Mouse (Mus musculus) thymus, postnatal 25 days (tissue): Measurements from ENCODE around the gene Bclaf1.

Experiments
- DNase-seq: peaks from one replicate; pipeline ENCODE4 v3.0.0; 2022

Gene Bclaf1

GRCm38 (mm10) chr10:20317466-20317865 is 5.2 kb downstream of the Bclaf1 start:
- DNase-seq, result no peak

- no peak for DNase-seq
These were observed 14.0 kb downstream of the Bclaf1 start for GRCm38 (mm10) chr10:20326226-20326625.

- DNase-seq, result no peak
These were observed 19.0 kb downstream of the Bclaf1 start for GRCm38 (mm10) chr10:20331262-20331661.

GRCm38 (mm10) chr10:20337872-20338271 is 25.6 kb downstream of the Bclaf1 start:
- DNase-seq, result no peak

GRCm38 (mm10) chr10:20345736-20346135 is 33.5 kb downstream of the Bclaf1 start:
- no peak for DNase-seq

- peak; percentile 94 for DNase-seq
These were observed 35.3 kb downstream of the Bclaf1 start, which contains the start of gene Mtfr2 for GRCm38 (mm10) chr10:20347285-20348214. Mtfr2 (plus strand) TSS chr10:20347770.

- DNase-seq, result no peak
These were observed 36.6 kb downstream of the Bclaf1 start for GRCm38 (mm10) chr10:20348894-20349293.

GRCm38 (mm10) chr10:20361542-20362449 is 49.5 kb downstream of the Bclaf1 start:
- DNase-seq, result no peak

- DNase-seq, result no peak
These were observed 50.3 kb downstream of the Bclaf1 start for GRCm38 (mm10) chr10:20362450-20363118.

- DNase-seq, result no peak
These were observed 59.8 kb downstream of the Bclaf1 start for GRCm38 (mm10) chr10:20372046-20372445.

GRCm38 (mm10) chr10:20377621-20378020 is 65.4 kb downstream of the Bclaf1 start:
- no peak for DNase-seq

GRCm38 (mm10) chr10:20379071-20379735 is 66.9 kb downstream of the Bclaf1 start:
- no peak for DNase-seq

- no peak for DNase-seq
These were observed 68.5 kb downstream of the Bclaf1 start for GRCm38 (mm10) chr10:20380798-20381197.

- DNase-seq, result no peak
These were observed 69.1 kb downstream of the Bclaf1 start for GRCm38 (mm10) chr10:20381352-20381751.

- no peak for DNase-seq
These were observed 70.6 kb downstream of the Bclaf1 start for GRCm38 (mm10) chr10:20382807-20383419.

- no peak for DNase-seq
These were observed 78.3 kb downstream of the Bclaf1 start for GRCm38 (mm10) chr10:20390568-20390967.
